Mouse (Mus musculus): ENCODE data around the gene 1700042G07Rik.

1700042G07Rik gene

DNA sequence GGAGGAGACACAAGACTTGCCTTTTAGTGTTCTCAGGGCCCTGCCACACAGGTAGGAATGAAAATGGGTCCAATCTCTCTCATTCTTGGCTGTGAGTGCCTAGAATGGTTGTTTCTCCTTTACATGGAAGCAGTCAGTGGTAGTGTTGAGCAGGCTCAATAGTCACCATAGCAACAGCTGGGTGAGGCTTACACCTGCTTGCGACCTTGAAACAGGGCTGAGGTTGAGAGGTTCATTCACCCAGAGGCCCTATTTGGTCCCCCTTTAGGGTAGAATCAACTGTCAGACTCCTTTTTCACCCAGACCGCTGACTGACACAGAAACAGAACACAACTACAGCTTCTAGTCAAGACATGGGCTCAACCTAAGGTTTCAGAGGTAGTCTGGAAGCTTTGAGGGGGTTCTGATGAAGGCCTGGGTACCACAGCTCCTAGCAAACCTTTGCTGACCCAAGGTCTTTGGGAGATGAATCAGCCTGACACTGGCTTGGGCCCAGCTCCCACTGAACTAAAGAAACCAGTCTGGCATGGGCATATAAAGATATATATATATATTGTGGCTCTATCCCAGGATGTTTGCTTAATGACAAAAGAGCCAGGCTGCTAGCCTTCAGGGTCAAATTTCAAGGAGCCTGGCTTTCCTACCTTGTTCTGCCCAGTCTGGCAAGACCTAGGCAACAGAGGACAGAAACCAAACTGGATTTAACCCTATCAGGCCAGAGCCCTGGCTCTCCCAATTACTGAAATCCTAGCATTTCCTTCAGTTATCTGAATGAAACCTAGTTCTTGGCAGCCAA lies 8.2 kb upstream of the 1700042G07Rik start:
- peak in 1 of 2 experiments; percentile 45 for DNase-seq

DNA sequence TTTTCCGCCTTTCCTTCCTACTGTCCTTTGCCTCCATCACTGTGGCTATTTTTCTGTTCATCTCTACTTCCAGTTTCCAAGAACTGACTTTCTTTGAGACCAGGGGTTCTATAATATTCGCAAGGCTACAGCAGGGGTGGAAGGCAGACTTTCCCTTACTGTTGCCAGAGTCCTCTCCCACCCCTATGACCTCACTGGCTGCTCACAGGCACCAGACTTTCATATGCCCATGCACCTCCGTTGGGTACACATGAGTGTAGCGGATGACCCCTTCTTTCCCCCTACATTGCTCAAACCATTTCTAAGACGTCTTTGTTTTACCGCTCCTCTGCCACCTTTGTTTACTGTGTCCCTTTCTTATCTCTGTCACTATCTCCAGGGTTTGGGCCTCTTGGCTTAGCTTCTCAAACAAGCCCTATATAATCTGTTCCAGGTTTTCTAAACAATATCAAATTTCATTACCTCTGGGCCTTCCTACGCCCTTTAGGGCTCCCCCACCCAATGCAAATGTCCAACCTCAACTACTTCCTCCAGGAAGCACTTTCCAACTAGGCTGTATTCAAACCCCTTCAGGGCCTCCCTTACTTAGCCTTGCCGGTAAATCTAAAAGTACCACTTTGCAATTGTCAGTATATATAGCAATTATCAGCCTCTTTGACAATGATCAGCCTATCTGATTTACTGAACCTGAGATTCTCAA lies 7.3 kb upstream of the 1700042G07Rik start:
- DNase-seq = peak in 1 of 2 experiments; percentile 31

DNA sequence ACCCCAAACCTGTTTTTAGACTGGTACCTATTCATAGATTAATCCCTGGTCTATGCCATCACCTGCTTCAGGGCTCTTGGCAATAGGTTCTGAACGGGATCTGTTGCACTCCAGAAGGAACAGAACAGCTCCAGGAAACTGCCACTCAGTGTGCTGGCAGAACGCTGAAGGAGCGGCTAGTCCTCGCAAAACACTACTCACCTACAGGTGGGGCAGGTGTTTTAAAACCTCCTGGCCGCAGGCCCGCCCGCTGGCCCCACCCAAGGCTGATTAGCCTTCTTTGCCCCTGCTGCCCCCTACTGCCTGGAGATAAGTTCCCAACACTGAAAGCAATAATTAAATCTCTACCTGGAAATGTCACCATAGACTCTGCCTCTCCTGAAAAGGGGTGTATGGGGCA lies 5.8 kb upstream of the 1700042G07Rik start, which contains the start of gene Tspan1:
Gene Tspan1, minus strand, starts transcription at position 198 of the 400 bp plus-strand sequence.
- DNase-seq = peak; percentile 77 to 83

- DNase-seq = peak; percentile 82 to 93
These were observed 4.4 kb upstream of the 1700042G07Rik start for GRCm38 (mm10) chr4:116168617-116169352.

DNA sequence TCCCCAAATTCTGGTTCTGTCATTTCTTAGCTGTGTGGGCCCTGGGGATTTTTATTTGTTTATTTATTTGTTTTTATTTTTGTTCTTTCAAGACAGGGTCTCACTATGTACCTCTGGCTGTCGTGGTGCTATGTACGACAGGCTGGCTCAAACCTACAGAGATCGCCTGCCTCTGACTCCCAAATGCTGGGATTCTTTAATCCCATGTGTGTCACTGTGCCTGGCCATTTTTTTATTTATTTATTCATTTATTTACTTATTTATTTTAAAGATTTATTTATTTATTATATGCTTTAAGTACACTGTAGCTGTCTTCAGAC lies 3.9 kb upstream of the 1700042G07Rik start:
- DNase-seq = no peak

GRCm38 (mm10) chr4:116173752-116174151 lies 580 bp downstream of the 1700042G07Rik start:
- DNase-seq = no peak

GRCm38 (mm10) chr4:116174466-116175116 lies 1.4 kb downstream of the 1700042G07Rik start:
- peak; percentile 70 to 87 for DNase-seq

DNA sequence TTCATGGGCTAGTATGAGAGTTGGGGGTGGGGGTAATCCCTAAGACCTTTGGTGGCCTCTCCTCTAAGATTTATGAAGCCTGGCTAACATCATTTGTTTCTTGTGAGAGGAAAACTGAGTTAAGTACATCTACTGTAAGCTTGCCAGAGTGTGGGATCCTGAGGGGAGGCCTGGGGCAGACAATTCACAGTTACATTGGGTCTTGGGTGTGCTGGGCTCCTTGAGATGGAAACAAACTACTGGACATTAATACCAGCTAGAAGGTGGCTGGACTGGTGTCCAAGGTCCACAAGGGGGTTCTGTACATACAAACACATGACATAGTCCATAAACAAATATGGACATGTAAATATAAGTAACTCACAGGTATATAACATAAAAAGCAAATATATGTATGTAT lies 2.0 kb downstream of the 1700042G07Rik start:
- no peak for DNase-seq

GRCm38 (mm10) chr4:116175711-116176542 lies 2.8 kb downstream of the 1700042G07Rik start:
- DNase-seq = no peak

GRCm38 (mm10) chr4:116176543-116176988 lies 3.4 kb downstream of the 1700042G07Rik start:
- peak; percentile 83 to 95 for DNase-seq

GRCm38 (mm10) chr4:116177140-116177539 lies 4.0 kb downstream of the 1700042G07Rik start:
- peak; percentile 90 to 92 for DNase-seq

- no peak for DNase-seq
These were observed 8.9 kb downstream of the 1700042G07Rik start for GRCm38 (mm10) chr4:116182079-116182478.

GRCm38 (mm10) chr4:116182745-116183144 lies 9.6 kb downstream of the 1700042G07Rik start:
- DNase-seq = peak; percentile 38 to 62

- no peak for DNase-seq
These were observed 11.9 kb downstream of the 1700042G07Rik start for GRCm38 (mm10) chr4:116185083-116185482.

DNA sequence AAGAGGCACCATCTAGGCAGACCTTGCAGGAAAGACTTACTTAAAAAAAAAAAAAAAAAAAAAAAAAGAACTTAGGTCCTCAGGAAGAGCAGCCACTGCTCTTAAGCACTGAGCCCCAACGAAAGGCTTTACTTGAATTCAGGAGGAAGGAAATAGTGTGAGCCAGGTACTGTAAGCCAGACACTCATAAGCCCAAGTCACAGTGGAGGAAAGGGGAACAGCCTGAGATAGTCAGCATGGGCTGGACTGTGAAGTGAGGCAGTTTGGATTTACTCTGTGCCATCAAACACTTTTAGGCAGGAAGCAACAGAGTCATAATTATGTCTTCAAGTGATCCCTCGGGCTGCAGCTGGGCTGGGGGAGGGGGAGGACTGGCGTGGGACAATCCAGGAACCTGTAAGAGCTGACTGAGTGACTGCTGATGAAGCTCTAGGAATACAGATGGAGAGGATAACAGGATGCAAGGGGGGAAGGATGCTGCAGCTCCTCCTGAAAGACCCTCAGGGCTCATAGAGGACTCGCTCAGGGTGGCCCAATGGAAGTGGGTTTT lies 19.2 kb downstream of the 1700042G07Rik start:
- peak; percentile 18 to 48 for DNase-seq

- no peak for DNase-seq
These were observed 20.6 kb downstream of the 1700042G07Rik start for GRCm38 (mm10) chr4:116193583-116194383.

DNA sequence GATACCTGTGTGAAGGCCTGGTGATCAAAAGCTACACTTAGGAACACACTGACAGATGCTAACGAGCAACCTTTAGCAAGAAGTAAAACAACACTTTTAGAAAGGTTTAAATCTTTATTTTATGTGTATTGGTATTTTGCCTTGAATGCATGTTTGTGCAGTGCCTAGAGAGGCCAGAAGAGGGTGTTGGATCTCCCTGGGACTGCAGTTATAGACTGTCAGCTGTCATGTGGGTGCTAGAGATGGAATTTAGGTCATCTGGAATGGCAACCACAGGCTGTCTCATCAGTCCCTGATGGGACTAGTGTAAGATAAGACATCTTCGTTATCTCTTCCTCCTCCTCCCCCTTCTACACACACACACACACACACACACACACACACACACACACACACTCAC lies 25.2 kb downstream of the 1700042G07Rik start:
- DNase-seq = no peak

DNA sequence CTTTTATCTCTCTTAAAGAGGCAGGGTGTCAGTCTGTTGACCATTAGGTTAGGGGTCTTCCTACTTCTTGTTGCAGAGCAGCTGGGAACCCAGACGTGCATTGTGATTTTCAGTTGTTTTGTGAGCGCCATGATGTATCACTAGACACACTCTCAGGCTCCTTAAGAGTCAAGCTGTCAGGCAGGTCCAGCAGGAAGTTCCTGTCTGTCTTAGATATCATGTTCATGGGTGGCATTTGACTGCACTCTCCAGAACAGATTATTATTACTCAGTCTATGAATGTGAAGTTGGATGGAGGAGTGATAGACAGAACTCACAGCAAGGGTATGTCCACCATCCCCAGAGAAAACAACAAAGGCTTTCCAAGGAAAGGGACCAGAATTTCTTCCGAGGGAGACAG lies 31.2 kb downstream of the 1700042G07Rik start:
- no peak for DNase-seq

GRCm38 (mm10) chr4:116206531-116206930 lies 33.4 kb downstream of the 1700042G07Rik start:
- no peak for DNase-seq

- no peak for DNase-seq
These were observed 35.7 kb downstream of the 1700042G07Rik start for GRCm38 (mm10) chr4:116208891-116209290.

Data from kidney, postnatal 25 days (tissue).